Mouse (Mus musculus): ENCODE results near the gene Apoa5. TPM values are rescaled to one million over a fixed set of nuclear protein-coding genes. Genes with fewer than 3 reads are reported as not detected.

The Apoa5 gene
- not detected in 2 replicates for polyA plus RNA-seq (2015; fragmentation: Nextera tagmentation; extraction: Ambion mirVana)

- Histone ChIP-seq H3K4me1 (peaks cover 16% of the 10 kb centered on the region), H3K9ac (no peak within 1 kb of the TSS), H3K4me2 (no peak within 1 kb of the TSS), H3K27me3 (peaks cover 26% of the 10 kb centered on the region), H3K9me3 (replicated peaks) (no peaks in the 10 kb centered on the region), H3K36me3 (no peaks in the 10 kb centered on the region), H3K27ac (no peak within 1 kb of the TSS), H3K4me3 (replicated peaks) (no peak within 1 kb of the TSS)
- no peak for ATAC-seq (replicated peaks; ENCODE audit: low FRiP score)
- 48% methylated on average over 7 of the region's 7 CpGs for WGBS
Measured at GRCm38 (mm10) chr9:46268343-46268873, at the start of gene Apoa5. TSS of gene Apoa5 (plus strand) at chr9:46268633.

GRCm38 (mm10) chr9:46223090-46223489, 45.3 kb upstream of the Apoa5 start:
- no peak overlapping the region for H3K4me3 ChIP-seq (replicated peaks)
- no peak overlapping the region for H3K27ac ChIP-seq
- H3K36me3 ChIP-seq = peaks cover 37% of the 10 kb centered on the region
- 82% methylated on average over 6 of the region's 6 CpGs for WGBS
- H3K4me1 ChIP-seq = no peaks in the 10 kb centered on the region
- H3K4me2 ChIP-seq = no peak overlapping the region
- no peak for ATAC-seq (replicated peaks; ENCODE audit: low FRiP score)
- no peak overlapping the region for H3K9ac ChIP-seq
- H3K27me3 ChIP-seq = no peaks in the 10 kb centered on the region
- H3K9me3 ChIP-seq (replicated peaks) = no peaks in the 10 kb centered on the region

GRCm38 (mm10) chr9:46224101-46224500, 44.3 kb upstream of the Apoa5 start:
- 73% methylated on average over 3 of the region's 3 CpGs for WGBS
- peaks cover 36% of the 10 kb centered on the region for H3K36me3 ChIP-seq
- no peaks in the 10 kb centered on the region for H3K27me3 ChIP-seq
- no peak overlapping the region for H3K4me3 ChIP-seq (replicated peaks)
- H3K9me3 ChIP-seq (replicated peaks) = no peaks in the 10 kb centered on the region
- H3K4me1 ChIP-seq = no peaks in the 10 kb centered on the region
- no peak overlapping the region for H3K27ac ChIP-seq
- no peak for ATAC-seq (replicated peaks; ENCODE audit: low FRiP score)
- no peak overlapping the region for H3K9ac ChIP-seq
- H3K4me2 ChIP-seq = no peak overlapping the region

- Histone ChIP-seq H3K4me2 (no peak overlapping the region), H3K9ac (no peak overlapping the region)
Measured at GRCm38 (mm10) chr9:46224945-46225660, 43.3 kb upstream of the Apoa5 start.

GRCm38 (mm10) chr9:46227064-46227614, 41.3 kb upstream of the Apoa5 start:
- WGBS = 92% methylated on average over 3 of the region's 3 CpGs
- 0 out of 2 replicates have a peak, but pooled peaks cover 12% of the 10 kb centered on the region for H3K27me3 ChIP-seq
- no peak for ATAC-seq (replicated peaks; ENCODE audit: low FRiP score)
- H3K36me3 ChIP-seq = peaks cover 8% of the 10 kb centered on the region
- no peak overlapping the region for H3K27ac ChIP-seq
- H3K4me3 ChIP-seq (replicated peaks) = no peak overlapping the region
- no peak overlapping the region for H3K4me2 ChIP-seq
- peaks cover 12% of the 10 kb centered on the region for H3K4me1 ChIP-seq
- H3K9me3 ChIP-seq (replicated peaks) = no peaks in the 10 kb centered on the region
- H3K9ac ChIP-seq = no peak overlapping the region

More at GRCm38 (mm10) chr9:46224945-46225660, 43.3 kb upstream of the Apoa5 start:
- peaks cover 26% of the 10 kb centered on the region for H3K36me3 ChIP-seq
- H3K4me1 ChIP-seq = peaks cover 4% of the 10 kb centered on the region
- H3K27me3 ChIP-seq = no peaks in the 10 kb centered on the region
- 67% methylated on average over 5 of the region's 5 CpGs for WGBS
- H3K9me3 ChIP-seq (replicated peaks) = no peaks in the 10 kb centered on the region
- H3K4me3 ChIP-seq (replicated peaks) = no peak overlapping the region
- no peak overlapping the region for H3K27ac ChIP-seq
- no peak for ATAC-seq (replicated peaks; ENCODE audit: low FRiP score)

- H3K4me2 ChIP-seq = peak within 1 kb of the TSS; percentile 95; the same call in 1 of the 2 replicates
- no peaks in the 10 kb centered on the region for H3K36me3 ChIP-seq
- peaks cover 12% of the 10 kb centered on the region for H3K4me1 ChIP-seq
- H3K9me3 ChIP-seq (replicated peaks) = no peaks in the 10 kb centered on the region
- no peak within 1 kb of the TSS for H3K27ac ChIP-seq
- 59% methylated on average over 9 of the region's 9 CpGs for WGBS
- H3K9ac ChIP-seq = no peak within 1 kb of the TSS
- H3K4me3 ChIP-seq (replicated peaks) = no peak within 1 kb of the TSS
- H3K27me3 ChIP-seq = peaks cover 20% of the 10 kb centered on the region; the same call in 1 of the 2 replicates
- ATAC-seq (replicated peaks; ENCODE audit: low FRiP score) = no peak
Measured at GRCm38 (mm10) chr9:46228491-46228890, 39.9 kb upstream of the Apoa5 start, which contains the start of gene Apoa1. TSS of gene Apoa1 (plus strand) at chr9:46228580.

- 15% methylated on average over 37 of the region's 37 CpGs for WGBS
- Histone ChIP-seq H3K36me3 (no peaks in the 10 kb centered on the region), H3K27me3 (peaks cover 20% of the 10 kb centered on the region; the same call in 1 of the 2 replicates), H3K9ac (peak overlapping the region; percentile 50), H3K4me3 (replicated peaks) (peak overlapping the region; percentile 53), H3K4me2 (peak overlapping the region; percentile 95), H3K9me3 (replicated peaks) (no peaks in the 10 kb centered on the region), H3K27ac (no peak overlapping the region), H3K4me1 (peaks cover 12% of the 10 kb centered on the region)
- ATAC-seq (replicated peaks; ENCODE audit: low FRiP score) = peak; percentile 93
Measured at GRCm38 (mm10) chr9:46229573-46230449, 38.6 kb upstream of the Apoa5 start.

- peaks cover 12% of the 10 kb centered on the region for H3K4me1 ChIP-seq
- WGBS = 12% methylated on average over 13 of the region's 13 CpGs
- H3K27me3 ChIP-seq = peaks cover 20% of the 10 kb centered on the region; the same call in 1 of the 2 replicates
- H3K27ac ChIP-seq = no peak overlapping the region
- H3K4me2 ChIP-seq = peak overlapping the region; percentile 95
- H3K9ac ChIP-seq = peak overlapping the region; percentile 50
- peak overlapping the region; percentile 53 for H3K4me3 ChIP-seq (replicated peaks)
- H3K9me3 ChIP-seq (replicated peaks) = no peaks in the 10 kb centered on the region
- ATAC-seq (replicated peaks; ENCODE audit: low FRiP score) = 0 out of 2 replicates have a peak, but pooled peaks have one; percentile 18
- no peaks in the 10 kb centered on the region for H3K36me3 ChIP-seq
Measured at GRCm38 (mm10) chr9:46230450-46230975, 37.9 kb upstream of the Apoa5 start.

- Histone ChIP-seq H3K4me3 (replicated peaks) (no peak overlapping the region), H3K27ac (no peak overlapping the region), H3K4me2 (no peak overlapping the region), H3K36me3 (no peaks in the 10 kb centered on the region), H3K27me3 (peaks cover 20% of the 10 kb centered on the region; the same call in 1 of the 2 replicates), H3K9ac (no peak overlapping the region), H3K4me1 (peaks cover 7% of the 10 kb centered on the region), H3K9me3 (replicated peaks) (no peaks in the 10 kb centered on the region)
- WGBS = 81% methylated on average over 6 of the region's 6 CpGs
- no peak for ATAC-seq (replicated peaks; ENCODE audit: low FRiP score)
Measured at GRCm38 (mm10) chr9:46235196-46235595, 33.2 kb upstream of the Apoa5 start.

- ATAC-seq (replicated peaks; ENCODE audit: low FRiP score) = no peak
- H3K27ac ChIP-seq = no peak within 1 kb of the TSS
- no peak within 1 kb of the TSS for H3K4me2 ChIP-seq
- H3K4me3 ChIP-seq (replicated peaks) = no peak within 1 kb of the TSS
- peaks cover 18% of the 10 kb centered on the region; the same call in 1 of the 2 replicates for H3K27me3 ChIP-seq
- H3K9me3 ChIP-seq (replicated peaks) = no peaks in the 10 kb centered on the region
- H3K36me3 ChIP-seq = no peaks in the 10 kb centered on the region
- no peak within 1 kb of the TSS for H3K9ac ChIP-seq
- H3K4me1 ChIP-seq = peaks cover 5% of the 10 kb centered on the region
Measured at GRCm38 (mm10) chr9:46235596-46235648, 33.0 kb upstream of the Apoa5 start, which contains the start of gene Apoc3. TSS of gene Apoc3 (minus strand) at chr9:46235636.

GRCm38 (mm10) chr9:46235649-46236048, 32.8 kb upstream of the Apoa5 start:
- WGBS = 55% methylated on average over 4 of the region's 4 CpGs

GRCm38 (mm10) chr9:46238850-46239249, 29.6 kb upstream of the Apoa5 start:
- H3K27ac ChIP-seq = no peak overlapping the region
- H3K4me2 ChIP-seq = no peak overlapping the region
- no peaks in the 10 kb centered on the region for H3K36me3 ChIP-seq
- ATAC-seq (replicated peaks; ENCODE audit: low FRiP score) = no peak
- H3K9ac ChIP-seq = no peak overlapping the region
- no peaks in the 10 kb centered on the region for H3K4me1 ChIP-seq
- H3K27me3 ChIP-seq = no peaks in the 10 kb centered on the region
- no peaks in the 10 kb centered on the region for H3K9me3 ChIP-seq (replicated peaks)
- H3K4me3 ChIP-seq (replicated peaks) = no peak overlapping the region
- WGBS = 82% methylated on average over 7 of the region's 7 CpGs

More at GRCm38 (mm10) chr9:46235649-46236048, 32.8 kb upstream of the Apoa5 start:
- Histone ChIP-seq H3K27ac (no peak overlapping the region), H3K9me3 (replicated peaks) (no peaks in the 10 kb centered on the region), H3K36me3 (no peaks in the 10 kb centered on the region), H3K4me3 (replicated peaks) (no peak overlapping the region), H3K9ac (no peak overlapping the region), H3K27me3 (peaks cover 16% of the 10 kb centered on the region; the same call in 1 of the 2 replicates), H3K4me1 (peaks cover 3% of the 10 kb centered on the region), H3K4me2 (no peak overlapping the region)
- no peak for ATAC-seq (replicated peaks; ENCODE audit: low FRiP score)
